In the genomic region with DNA sequence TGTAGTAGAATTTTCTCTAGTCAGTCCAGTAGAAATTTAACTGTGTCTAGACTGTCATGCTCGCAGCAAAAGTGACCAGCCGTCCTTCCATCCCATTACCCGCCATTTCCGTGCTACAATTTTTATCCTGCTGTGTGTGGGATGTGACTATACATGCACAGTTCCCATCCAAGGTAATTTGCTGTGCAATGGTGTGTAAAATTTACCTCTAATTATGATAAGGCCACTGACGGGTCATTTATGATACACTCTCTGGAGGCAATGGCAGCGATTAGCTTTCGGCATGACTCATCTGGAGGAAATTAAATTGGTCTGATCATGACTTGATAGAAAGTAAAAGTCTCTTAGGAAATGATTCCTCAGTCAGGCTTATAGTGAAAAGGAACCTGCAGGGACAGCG, we compare ENCODE assay signal across 17 mouse cellular contexts.
A peak's percentile ranks its signal among the peaks of the same experiment; 100 is the strongest.
DNase-seq lines count a peak whose midpoint lies in the region; ATAC-seq lines count a peak whose summit lies in the region.
"Had no signal": no experiment of that assay in that cellular context is flagged by ENCODE, and none has a peak within 500 bp of the region (broad histone marks: within the 10 kb centered on the region; RNA-seq: fewer than 3 reads in every experiment).

No protein-coding gene starts in this region.

- H3K36me3 ChIP-seq in hindbrain, embryonic 12.5 days = no peaks in the 10 kb centered on the region
- no peaks in the 10 kb centered on the region for H3K36me3 ChIP-seq in hindbrain, embryonic 10.5 days
- H3K36me3 ChIP-seq in neural tube, embryonic 12.5 days = no peaks in the 10 kb centered on the region
- no peaks in the 10 kb centered on the region for H3K36me3 ChIP-seq in hindbrain, embryonic 16.5 days (ENCODE audit: control insufficient read depth, insufficient read depth, low read length)
- H3K36me3 ChIP-seq: embryonic facial prominence, embryonic 12.5 days; heart, embryonic 12.5 days had no signal

- peak; percentile 55 for ATAC-seq in hindbrain, embryonic 12.5 days (ENCODE audit: low FRiP score)
- ATAC-seq in neural tube, embryonic 12.5 days (ENCODE audit: low FRiP score, low read depth) = 0 out of 2 replicates have a peak, but pooled peaks have one; percentile 27
- peak; percentile 56; the same call in 1 of the 2 replicates for ATAC-seq in hindbrain, embryonic 16.5 days
- ATAC-seq: intestine, embryonic 16.5 days had no signal

- H3K27ac ChIP-seq in hindbrain, embryonic 12.5 days = no peak overlapping the region
- H3K27ac ChIP-seq in hindbrain, embryonic 10.5 days = no peak overlapping the region
- H3K27ac ChIP-seq in neural tube, embryonic 12.5 days = no peak overlapping the region
- H3K27ac ChIP-seq in hindbrain, embryonic 16.5 days (ENCODE audit: low read depth, low read length) = no peak overlapping the region
- H3K27ac ChIP-seq: embryonic facial prominence, embryonic 12.5 days had no signal

- no peak overlapping the region for H3K9ac ChIP-seq in hindbrain, embryonic 12.5 days
- H3K9ac ChIP-seq in neural tube, embryonic 12.5 days = no peak overlapping the region
- no peak overlapping the region for H3K9ac ChIP-seq in hindbrain, embryonic 16.5 days (ENCODE audit: low read depth, low read length)
- H3K9ac ChIP-seq: embryonic facial prominence, embryonic 12.5 days; heart, embryonic 12.5 days had no signal

- H3K4me2 ChIP-seq in hindbrain, embryonic 12.5 days (replicated peaks) = no peak overlapping the region
- no peak overlapping the region for H3K4me2 ChIP-seq in neural tube, embryonic 12.5 days (replicated peaks)
- H3K4me2 ChIP-seq in hindbrain, embryonic 16.5 days (ENCODE audit: low read length) = no peak overlapping the region
- H3K4me2 ChIP-seq: embryonic facial prominence, embryonic 12.5 days; heart, embryonic 12.5 days had no signal

- no peaks in the 10 kb centered on the region for H3K27me3 ChIP-seq in hindbrain, embryonic 12.5 days
- no peaks in the 10 kb centered on the region for H3K27me3 ChIP-seq in hindbrain, embryonic 10.5 days (ENCODE audit: insufficient read depth, poor library complexity, severe bottlenecking)
- H3K27me3 ChIP-seq in neural tube, embryonic 12.5 days (replicated peaks) = no peaks in the 10 kb centered on the region
- no peaks in the 10 kb centered on the region for H3K27me3 ChIP-seq in hindbrain, embryonic 16.5 days (replicated peaks; ENCODE audit: control insufficient read depth, insufficient read depth, low read length)
- H3K27me3 ChIP-seq: embryonic facial prominence, embryonic 12.5 days; heart, embryonic 12.5 days had no signal

- 61% methylated on average over 8 of the region's 8 CpGs for WGBS in hindbrain, embryonic 12.5 days
- WGBS in hindbrain, embryonic 10.5 days = 85% methylated on average over 8 of the region's 8 CpGs
- 55% methylated on average over 8 of the region's 8 CpGs for WGBS in neural tube, embryonic 12.5 days
- WGBS in hindbrain, embryonic 16.5 days = 44% methylated on average over 8 of the region's 8 CpGs

- H3K4me3 ChIP-seq in hindbrain, embryonic 12.5 days = no peak overlapping the region
- H3K4me3 ChIP-seq in hindbrain, embryonic 10.5 days = no peak overlapping the region
- no peak overlapping the region for H3K4me3 ChIP-seq in neural tube, embryonic 12.5 days
- no peak overlapping the region for H3K4me3 ChIP-seq in hindbrain, embryonic 16.5 days (ENCODE audit: low read length)
- H3K4me3 ChIP-seq: embryonic facial prominence, embryonic 12.5 days; heart, embryonic 12.5 days had no signal

- H3K4me1 ChIP-seq in hindbrain, embryonic 12.5 days = peaks cover 19% of the 10 kb centered on the region
- H3K4me1 ChIP-seq in hindbrain, embryonic 10.5 days (replicated peaks) = peaks cover 17% of the 10 kb centered on the region
- H3K4me1 ChIP-seq in neural tube, embryonic 12.5 days = peaks cover 15% of the 10 kb centered on the region
- H3K4me1 ChIP-seq in hindbrain, embryonic 16.5 days (ENCODE audit: control insufficient read depth, insufficient read depth, low read depth, low read length) = peaks cover 3% of the 10 kb centered on the region; the same call in 1 of the 2 replicates
- H3K4me1 ChIP-seq: embryonic facial prominence, embryonic 12.5 days; heart, embryonic 12.5 days had no signal

- DNase-seq in hindbrain, embryonic 10.5 days (ENCODE audit: low spot score) = no peak
- DNase-seq in neural tube, embryonic 10.5 days (ENCODE audit: extremely low spot score, low spot score) = no peak
- DNase-seq in retina, postnatal 1 day = peak; percentile 39
- no peak for DNase-seq in frontal cortex, postnatal 14 days (ENCODE audit: low spot score in 2 of 2)
- DNase-seq in natural killer cell, adult 2 months (ENCODE audit: low spot score in 2 of 2) = no peak
- DNase-seq: adrenal gland, adult 8-10 months; adrenal gland, postnatal 36 days; cerebellum, adult 11 months; cerebellum, adult 8-10 months; cerebellum, postnatal 25 days; gastrocnemius, postnatal 25 days had no signal

- no peaks in the 10 kb centered on the region for H3K9me3 ChIP-seq in hindbrain, embryonic 12.5 days (replicated peaks)
- no peaks in the 10 kb centered on the region for H3K9me3 ChIP-seq in hindbrain, embryonic 10.5 days
- no peaks in the 10 kb centered on the region for H3K9me3 ChIP-seq in neural tube, embryonic 12.5 days
- no peaks in the 10 kb centered on the region for H3K9me3 ChIP-seq in hindbrain, embryonic 16.5 days (ENCODE audit: control insufficient read depth, low read length)
- H3K9me3 ChIP-seq: embryonic facial prominence, embryonic 12.5 days; heart, embryonic 12.5 days had no signal
